Mouse (Mus musculus) liver (tissue): ENCODE data around the gene Rapgef5.
A peak's percentile ranks its signal among the peaks of the same experiment; 100 is the strongest.

ENCODE experiments used
- DNase-seq: peaks from one replicate; pipeline ENCODE4 v3.0.0-alpha.2; 2020; ENCODE audit warnings: mixed read lengths

The Rapgef5 gene

DNA sequence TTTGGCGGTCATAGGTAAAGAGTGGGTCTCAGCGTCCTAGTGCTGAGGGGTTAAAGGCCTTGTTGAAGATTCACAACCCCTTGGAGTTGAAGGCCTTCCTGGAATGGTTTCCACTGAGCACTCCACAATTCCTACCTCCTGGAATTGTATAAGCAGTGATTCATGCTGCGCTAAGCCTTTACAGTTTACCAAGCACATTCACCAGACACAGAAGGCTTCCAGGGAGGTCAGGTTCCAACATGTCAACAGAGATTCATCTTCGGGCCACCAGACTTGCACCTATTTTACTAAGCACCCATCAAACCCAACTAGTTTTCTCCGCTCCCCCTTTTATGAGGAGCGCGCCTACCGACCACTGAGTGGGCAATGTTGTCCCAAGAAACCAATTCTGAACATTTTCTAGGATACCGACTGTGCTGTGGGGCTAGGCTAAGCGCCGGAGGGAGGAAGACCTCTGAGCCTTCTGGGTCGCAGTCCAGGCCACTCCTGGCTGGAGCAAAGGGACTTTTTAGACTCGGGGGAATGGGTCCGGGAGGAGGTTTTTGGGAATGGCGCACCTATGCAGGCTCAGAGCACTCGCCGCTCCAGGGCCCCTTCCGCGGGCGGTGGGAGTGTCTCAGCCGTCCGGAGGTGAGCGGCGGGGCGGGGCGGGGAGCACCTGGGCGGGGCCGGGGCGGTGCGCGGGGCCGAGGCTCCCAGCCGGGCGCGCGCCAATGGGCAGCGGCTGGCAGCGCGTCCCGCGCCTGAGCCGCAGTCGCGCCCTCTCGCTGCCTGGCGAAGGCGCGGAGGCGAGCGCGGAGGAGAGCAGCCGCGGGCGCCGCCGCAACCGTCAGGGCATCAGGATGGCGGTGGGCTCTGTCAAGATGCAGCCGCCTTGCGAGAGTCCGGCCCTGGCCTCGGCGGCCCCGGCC, 17.2 kb downstream of the Rapgef5 start:
- DNase-seq = peak; percentile 62

DNA sequence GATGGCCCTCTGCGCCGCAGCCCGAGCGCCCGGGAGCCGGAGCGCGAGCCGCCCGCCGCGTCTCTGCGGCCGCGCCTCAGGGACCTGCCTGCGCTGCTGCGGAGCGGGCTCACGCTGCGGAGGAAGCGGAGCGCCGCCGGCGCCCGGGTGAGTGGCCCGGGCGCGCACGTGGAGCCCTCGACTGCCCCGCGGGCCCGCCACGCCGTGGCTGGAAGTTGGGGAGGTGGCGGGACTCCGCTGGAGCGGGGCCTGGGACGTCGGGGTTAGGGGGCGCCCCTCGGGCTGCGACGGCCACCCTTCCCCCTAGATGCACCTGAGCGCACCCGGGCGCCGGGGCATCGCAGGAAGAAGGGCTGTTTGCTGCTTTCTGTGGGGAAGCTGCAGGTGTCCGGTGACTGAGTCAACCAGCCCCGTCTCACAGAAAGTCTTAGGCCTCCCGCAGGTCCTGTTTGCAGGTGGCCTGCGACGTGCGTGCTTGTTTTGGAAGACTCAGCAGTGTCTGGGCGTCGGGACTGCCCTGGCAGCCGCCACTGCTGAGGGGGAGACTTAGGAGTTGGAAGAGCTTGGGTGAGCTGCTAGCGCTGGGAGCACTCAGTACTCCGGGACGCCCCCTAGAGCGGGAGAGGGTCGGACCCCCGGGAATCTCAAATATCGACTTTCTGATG, 17.9 kb downstream of the Rapgef5 start:
- DNase-seq = peak; percentile 14

DNA sequence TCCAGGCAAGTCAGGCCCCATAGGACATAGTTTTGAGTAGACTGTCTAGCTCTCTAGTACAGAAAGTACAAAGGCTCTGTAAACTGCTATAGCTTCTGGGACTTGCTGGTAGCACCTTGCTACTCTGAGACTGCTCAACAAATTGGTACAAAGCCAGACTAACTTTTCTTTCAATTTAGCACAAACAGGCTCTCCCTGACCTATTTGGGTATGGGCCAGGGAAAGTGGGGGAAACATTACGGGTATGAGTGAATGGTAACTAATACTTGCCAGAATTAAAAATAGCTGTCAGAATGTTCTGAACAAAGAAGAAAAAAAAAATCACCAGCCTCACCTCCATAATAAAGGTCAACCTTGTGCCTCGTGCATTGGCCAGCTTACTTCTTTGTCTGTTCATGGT, 24.1 kb downstream of the Rapgef5 start:
- no peak for DNase-seq

DNA sequence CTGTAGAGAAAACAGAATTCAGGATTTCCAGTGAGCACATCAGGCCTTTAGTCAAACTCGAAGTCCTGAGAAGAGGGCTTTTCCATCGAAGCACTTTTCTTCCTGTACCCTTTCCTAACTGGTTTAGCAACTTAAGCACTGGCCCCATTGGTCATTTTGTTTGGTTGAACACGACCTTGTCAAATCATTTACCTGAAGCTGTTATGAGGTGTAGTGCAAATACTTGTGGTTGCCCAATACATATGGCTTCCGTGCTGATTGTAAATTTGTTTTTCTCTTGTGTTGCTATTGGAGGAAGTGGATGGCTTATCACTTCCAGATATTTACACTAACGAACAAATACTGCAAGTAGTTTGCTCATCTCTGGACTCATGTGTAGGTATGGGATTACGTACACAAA, 29.0 kb downstream of the Rapgef5 start:
- no peak for DNase-seq

DNA sequence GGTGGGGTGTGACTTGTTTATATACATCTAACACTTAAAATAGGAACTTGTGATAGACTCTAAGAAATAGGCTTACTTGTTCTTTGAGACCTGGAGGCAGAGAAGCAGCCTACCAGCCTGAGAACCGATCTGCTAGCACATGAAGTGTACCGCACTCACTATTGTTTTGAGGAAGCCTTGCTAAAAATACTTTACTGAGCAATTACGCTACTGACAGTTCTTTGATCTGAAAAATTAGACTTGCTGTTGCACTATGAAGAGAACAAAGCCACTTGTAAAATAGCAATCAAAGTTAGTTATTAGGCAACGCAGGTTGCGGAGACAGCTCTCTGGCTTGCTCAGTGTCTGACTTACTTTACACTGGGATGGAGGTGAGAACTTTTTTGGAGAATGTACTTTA, 37.1 kb downstream of the Rapgef5 start:
- DNase-seq = no peak

DNA sequence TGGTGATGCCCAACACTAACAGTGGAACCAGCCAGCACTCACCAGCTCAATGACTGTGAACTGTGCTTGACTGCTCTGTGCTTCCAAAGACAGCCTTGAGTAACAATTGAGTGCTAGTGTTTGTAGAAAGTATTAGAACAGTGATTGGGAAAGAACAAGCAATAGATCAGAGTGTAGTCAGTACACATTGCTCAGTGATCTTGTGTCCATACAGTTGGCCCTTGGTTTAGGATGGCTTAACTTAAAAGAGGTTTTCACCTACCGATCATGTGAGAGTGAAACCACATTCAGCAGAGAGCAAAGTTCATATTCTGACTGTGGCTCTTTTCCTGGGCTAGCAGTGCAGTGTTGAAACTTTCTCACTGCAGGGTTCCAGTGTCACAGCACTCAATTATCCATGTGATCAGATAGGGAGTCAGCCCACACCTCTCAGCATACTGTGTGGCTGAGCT, 38.4 kb downstream of the Rapgef5 start:
- no peak for DNase-seq

DNA sequence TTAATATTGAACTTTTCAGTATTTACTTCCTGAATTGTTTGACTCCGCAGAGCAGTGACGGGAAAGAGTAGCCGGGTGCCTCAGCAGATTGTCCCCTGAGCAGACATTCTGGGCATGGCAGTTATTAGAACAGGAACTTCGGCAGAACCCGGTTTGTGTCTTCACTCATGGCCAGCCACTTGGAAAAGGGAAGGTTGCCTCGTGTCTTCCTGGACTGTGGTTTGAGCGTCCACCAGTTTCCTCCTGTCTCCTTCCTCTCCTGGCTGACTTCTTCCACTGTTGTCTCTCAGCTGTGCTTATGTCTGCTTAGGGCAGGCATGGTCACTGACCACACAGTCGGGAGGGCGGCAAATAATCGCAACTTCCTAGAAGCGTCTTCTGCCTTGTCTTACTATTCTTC, 44.2 kb downstream of the Rapgef5 start:
- DNase-seq = peak; percentile 12

DNA sequence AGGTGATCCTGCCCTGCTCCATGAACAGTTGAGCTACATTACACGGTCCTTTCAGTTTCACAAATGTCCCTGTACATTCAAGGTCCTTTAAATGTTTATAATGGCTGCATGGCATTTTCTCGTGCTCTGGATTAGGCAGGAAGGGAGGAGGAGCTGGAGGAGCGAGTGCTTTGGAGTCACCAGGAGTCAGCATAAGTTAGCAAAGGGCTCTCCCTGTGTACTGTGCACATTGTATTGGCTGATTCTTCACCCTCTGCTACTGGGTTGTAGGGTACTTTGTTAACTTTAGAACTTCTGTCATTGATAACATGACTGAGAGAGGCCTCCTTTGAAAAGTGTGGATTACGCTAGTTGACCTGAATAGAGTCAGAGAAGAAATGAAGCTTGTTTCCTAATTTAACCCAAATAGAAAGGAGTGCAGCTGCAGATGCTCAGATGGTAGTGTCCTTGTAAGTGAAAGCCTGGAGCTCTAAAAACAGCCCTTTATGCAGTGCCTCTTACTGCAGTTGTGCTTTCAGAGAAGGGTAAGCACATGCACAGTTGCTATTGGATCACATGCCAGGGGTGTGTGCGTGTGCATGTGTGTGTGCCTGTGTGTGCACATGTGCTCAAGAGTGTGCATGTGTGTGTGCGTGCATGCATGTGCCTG, 45.3 kb downstream of the Rapgef5 start:
- no peak for DNase-seq

DNA sequence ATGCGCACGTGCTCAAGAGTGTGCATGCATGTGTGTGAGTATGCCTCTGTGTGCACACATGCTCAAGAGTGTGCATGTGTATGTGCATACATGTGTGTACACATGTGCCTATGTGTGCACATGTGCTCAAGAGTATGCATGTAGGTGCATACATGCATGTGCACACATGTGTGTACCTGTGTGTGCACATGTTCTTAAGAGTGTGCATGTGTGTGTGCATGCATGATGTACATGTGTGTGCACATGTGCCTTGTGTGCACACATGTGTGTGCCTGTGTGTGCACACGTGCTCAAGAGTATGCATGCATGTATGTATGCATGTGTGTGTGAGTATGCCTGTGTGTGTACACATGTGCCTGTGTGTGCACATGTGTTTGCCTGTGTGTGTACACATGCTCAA, 45.8 kb downstream of the Rapgef5 start:
- no peak for DNase-seq

DNA sequence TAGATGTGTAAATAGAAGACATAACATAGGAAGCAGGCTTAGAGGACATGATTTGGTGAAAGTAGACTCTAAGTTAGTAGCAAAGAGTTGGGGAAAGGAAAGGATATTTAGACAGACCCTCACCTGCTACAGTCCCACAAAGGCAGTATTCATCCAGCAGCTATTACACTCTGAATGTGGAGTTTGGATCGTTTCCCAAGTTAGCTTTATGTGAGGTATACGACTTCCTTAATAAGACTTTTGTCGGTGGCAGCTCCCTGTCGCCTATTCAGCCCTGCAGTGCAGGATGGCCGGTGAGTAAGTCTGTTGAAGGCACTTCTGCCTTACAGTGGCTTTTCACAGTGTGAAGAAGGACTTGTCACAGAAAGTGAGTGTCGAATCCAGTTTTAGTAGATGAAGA, 47.6 kb downstream of the Rapgef5 start:
- no peak for DNase-seq

DNA sequence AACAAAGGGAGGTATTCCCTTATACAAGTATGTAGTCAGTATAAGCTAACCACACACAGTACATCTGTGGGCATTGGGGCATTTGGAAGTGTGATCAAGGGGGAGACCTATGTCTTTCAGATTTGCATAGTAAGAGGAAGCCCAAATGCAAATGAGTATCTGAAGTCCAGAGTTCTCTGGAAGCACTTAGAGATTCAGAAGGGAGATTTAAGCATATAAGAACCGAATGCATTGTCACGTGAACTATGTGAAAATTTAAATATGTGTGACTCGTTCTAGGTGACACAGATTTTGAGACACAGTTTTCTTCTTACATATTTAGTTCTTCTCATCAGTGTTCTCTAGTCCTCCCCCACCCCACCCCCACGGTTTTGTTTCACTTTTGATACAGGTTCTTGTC, 50.0 kb downstream of the Rapgef5 start:
- no peak for DNase-seq

DNA sequence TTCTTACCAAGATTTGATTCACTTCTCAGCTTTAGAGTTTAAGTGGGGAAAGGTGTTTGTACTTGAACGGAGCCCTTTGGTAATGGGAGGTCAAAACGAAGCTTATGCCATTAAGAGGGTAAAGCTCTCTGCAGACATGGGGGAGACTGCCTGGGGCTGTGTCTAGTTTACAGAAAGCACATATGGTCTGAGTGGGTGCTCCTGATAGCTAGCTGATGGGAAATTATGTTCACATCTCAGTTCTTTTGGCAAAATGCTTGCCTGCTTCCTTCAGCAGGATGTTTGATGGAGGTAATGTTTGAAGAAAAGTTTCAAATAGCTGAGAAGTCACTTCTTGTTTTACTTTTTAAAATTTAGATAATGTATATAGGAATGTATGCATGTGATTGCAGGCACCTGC, 53.4 kb downstream of the Rapgef5 start:
- DNase-seq = no peak

DNA sequence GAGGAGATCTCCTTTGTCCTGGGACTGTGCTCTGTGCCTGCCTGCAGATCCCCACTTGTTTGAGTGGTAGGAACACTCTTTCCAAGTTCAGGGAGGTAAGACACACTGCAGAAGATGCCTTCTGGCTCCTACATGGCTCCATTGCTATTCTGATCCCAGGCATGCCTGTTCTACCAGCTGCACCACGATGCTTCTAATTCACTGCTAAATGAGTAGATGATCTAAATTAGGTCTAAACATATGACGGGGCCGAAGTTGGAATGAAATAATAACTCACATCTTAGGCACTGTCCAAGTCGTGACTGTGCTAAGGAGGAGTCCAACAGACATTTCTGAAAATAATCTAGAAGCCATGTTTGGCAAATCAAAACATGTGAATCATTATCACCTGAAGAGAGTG, 68.0 kb downstream of the Rapgef5 start:
- DNase-seq = no peak

DNA sequence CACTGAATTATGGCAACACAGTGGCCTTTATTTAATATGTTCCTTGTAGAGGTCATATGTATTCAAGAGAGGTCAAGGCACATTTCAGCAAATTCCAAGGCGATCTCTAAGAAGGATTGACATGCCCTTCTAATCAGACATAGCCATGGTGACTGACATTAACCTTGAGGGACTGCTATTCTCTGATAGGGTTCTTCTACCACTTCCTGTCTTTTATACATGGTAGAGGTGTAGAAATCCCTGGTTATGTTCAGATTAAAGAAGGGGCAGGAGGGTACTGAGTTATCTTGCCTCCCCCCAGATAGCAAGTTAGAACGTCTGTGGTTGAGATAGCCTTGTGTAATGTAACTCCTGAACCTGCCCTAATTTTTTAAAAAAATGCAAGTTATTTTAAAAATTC, 69.1 kb downstream of the Rapgef5 start:
- no peak for DNase-seq

DNA sequence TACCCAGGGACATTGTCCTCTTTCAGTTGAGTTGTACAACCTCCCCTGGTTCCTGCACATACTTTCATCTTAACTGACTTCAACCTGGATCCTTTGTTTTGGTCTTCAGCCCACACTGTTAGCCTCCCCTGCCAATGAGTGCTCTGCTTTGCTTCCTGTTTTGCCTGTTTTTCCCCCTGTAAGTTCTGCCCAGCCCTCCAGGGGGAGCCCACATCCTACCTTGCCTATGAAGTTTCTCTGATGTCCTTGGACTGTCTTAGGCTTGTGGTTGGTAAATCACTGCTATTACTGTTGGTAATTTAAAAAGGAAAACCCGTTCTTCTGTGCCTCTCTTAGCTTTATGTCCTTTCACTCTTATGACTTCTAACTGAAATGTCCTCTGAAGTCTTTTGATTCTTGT, 69.8 kb downstream of the Rapgef5 start:
- peak; percentile 56 for DNase-seq

DNA sequence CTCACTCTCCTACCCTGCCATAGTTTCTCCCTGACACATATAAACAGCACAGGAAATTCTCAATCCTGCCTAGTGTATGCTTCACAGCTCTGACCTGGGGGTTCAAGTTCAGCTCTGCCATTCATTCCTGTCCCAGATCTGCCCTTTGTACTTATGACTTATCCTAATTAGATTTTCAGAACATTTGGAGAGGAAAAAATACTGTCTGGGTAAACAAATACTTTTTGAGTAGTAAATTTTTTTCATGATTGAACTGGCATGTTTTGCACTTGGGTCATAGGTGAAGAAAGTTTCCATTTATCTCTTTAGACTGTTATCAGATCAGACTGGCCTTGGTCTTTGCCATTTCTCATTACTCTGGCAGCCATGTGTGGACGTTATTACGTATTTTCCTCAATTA, 72.9 kb downstream of the Rapgef5 start:
- DNase-seq = no peak

DNA sequence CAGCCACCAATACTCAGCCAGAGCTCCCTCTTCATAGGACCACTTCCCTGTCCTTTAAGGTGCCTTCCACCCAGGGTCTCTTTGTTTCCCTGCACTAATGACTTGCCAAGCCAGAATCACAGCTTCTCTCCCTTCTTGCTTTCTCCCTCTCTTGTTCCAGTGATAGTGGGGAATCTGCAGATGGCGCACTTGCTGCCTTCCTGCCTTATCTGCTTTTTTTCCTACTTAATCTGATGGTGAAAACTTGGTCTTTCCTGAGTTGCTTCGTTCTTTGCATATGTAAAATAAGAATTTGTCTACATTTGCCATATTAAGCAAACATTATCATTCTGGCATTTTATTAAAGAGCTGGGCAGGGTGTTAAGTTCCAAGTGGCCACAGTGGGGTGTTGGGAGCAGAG, 75.7 kb downstream of the Rapgef5 start:
- DNase-seq = no peak

DNA sequence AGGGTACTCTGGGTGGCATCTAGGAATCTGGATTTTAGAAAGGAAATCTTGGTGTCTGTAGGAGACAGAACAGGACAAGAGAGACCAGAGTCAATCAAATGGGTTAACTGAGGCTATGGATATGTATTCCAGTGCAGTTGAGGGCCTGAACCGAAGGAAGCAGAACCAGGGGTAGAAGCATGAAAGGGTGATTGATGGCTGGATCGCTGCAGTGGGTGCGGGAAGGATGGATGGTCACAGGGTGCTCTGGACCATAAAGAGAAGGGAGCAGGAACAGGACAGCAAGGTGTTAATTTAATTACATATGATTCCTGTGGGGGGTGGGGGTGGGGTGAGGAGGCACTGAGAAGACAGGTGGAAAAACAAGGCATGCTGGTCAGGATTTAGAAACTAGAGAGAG, 76.3 kb downstream of the Rapgef5 start:
- DNase-seq = no peak

DNA sequence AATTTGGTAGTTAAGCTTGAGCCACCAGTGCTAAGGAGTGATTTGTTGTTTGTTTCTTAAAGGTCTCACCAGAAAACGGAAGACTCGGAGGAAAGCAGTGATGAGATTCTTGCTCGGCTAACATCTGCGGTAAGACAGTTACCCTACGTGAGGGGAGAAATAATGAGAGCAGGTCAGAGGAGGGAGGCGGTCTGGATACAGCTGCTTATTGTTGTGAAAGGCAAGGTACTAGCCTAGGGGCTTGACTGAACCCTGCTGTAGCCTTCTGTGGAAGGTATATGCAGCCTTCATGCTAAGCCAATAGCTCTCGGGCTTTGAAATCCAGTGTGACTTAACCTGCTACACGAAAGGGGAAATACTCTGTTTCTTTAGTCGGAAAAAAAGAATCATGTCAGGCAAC, 78.9 kb downstream of the Rapgef5 start:
- DNase-seq = no peak

DNA sequence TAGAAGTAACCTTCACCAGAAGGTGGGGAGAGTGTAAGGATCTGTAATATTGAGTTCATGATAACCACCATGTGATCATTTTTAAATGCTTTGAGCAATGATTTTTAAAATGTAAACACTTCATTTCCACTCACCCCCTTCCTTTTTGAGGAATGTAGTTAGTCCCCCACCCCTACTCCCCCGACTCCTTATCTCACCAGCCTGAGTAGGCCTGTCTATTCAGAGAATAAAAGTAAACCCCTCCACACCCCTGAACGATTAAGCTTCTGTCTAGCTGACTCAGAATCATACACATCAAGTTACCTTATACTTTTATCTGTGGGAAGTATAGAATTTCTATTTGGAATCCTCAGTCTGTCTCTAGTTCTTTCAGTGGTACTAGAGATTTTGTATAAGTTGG, 81.9 kb downstream of the Rapgef5 start:
- no peak for DNase-seq

DNA sequence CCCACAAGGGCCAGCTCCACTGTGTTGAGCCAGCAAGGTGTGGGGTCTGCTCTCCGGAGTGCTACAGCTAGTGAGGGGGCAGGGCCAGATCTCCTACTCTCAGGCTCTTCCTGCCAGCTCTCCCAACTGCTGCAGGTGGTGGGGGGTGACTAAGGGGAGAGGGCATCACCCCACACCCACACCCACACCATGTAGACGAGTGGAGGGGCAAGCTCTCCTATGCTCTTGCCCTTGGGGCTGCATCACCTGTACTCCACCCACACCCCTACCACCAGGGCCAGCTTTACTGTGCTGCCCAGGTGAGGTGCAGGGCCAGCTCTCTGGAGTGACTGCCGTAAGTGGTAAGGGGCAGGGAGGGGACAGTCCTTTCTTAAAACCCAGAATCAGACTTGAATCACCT, 89.7 kb downstream of the Rapgef5 start:
- DNase-seq = no peak

DNA sequence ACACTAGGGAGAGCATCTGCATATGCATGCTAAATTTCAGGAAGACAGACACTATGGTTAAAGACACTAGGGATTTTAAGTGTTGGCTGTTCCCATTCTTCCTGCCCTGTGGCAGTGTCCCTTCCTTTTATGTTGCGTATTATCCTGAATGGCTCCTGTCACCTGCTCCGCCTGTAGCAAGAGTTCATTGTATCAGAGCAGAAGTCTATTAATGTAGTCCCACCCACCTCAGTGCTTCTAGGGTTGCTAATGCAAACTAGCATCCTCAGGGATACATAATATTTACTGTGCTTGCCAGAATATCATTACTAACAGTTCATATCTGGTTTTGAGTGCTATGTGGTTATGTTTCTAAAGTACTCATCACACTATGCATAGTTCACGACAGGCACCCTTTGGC, 96.4 kb downstream of the Rapgef5 start:
- DNase-seq = no peak

DNA sequence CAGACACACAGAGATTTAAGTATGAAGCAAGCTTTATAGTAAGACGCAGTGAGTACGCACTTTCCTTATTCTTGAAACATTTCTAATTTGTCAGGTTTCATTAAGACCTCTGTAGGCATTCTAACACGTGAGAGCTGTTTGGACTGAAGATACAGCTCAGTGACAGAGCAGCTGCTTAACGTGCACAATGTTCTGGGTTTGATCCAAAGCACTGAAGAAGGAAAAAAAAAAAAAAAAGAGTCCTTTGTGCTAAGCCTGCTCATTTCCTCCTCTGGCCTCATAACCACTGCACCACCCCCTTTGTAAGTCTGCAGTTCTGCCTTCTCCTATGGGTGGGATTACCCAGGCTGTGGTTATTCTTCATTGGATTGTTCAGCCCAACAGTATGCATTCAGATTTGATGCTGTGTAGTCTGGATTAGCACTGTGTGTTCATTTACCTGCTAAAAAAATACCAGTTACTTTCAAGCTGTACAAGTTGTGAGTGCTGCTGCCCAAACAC, 103.3 kb downstream of the Rapgef5 start:
- DNase-seq = no peak

DNA sequence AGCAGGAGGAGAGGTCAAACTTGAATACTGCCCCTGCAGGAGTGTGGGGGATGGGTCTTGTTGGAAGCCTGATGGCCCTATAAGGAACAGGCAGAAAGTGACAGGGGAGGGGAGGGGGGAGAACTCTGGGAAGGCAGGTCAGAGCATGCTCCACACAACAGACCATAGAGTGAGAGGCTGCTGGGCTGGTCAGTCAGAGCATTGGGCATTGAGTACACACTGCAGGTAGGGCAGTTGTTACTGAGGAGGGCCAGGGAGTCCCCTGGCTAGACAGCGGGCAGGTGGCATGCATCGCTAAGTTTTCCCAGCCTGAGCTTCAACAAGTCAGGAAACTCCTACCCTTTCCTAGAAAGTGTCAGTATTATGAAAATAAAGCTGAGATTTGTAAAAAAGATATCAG, 106.7 kb downstream of the Rapgef5 start:
- no peak for DNase-seq
